Mouse (Mus musculus) splenic B cell, adult 2 months (primary cell): ENCODE data around the gene Cited1.
"Not testable (repeated sequence)": the region's sequence is repeated elsewhere in the genome, so short reads cannot be mapped to it uniquely, and the experiment has no call there.

Experiments used
- DNase-seq: peaks from one replicate; pipeline ENCODE4 v3.0.0-alpha.2; 2011; ENCODE audit warnings: low read depth, low spot score
- H3K27me3 ChIP-seq: 2 replicates; pipeline ENCODE4 v1.6.1; 2012; ENCODE audit warnings: mild to moderate bottlenecking, low read length, moderate library complexity, mixed read lengths; ENCODE audit not compliant: control insufficient read depth, poor library complexity, insufficient read depth, severe bottlenecking
- H3K36me3 ChIP-seq: 2 replicates; pipeline ENCODE4 v1.6.1; 2012; ENCODE audit warnings: mild to moderate bottlenecking, low read length, moderate library complexity, mixed read lengths; ENCODE audit not compliant: control insufficient read depth, poor library complexity, insufficient read depth, severe bottlenecking

The Cited1 gene

DNA sequence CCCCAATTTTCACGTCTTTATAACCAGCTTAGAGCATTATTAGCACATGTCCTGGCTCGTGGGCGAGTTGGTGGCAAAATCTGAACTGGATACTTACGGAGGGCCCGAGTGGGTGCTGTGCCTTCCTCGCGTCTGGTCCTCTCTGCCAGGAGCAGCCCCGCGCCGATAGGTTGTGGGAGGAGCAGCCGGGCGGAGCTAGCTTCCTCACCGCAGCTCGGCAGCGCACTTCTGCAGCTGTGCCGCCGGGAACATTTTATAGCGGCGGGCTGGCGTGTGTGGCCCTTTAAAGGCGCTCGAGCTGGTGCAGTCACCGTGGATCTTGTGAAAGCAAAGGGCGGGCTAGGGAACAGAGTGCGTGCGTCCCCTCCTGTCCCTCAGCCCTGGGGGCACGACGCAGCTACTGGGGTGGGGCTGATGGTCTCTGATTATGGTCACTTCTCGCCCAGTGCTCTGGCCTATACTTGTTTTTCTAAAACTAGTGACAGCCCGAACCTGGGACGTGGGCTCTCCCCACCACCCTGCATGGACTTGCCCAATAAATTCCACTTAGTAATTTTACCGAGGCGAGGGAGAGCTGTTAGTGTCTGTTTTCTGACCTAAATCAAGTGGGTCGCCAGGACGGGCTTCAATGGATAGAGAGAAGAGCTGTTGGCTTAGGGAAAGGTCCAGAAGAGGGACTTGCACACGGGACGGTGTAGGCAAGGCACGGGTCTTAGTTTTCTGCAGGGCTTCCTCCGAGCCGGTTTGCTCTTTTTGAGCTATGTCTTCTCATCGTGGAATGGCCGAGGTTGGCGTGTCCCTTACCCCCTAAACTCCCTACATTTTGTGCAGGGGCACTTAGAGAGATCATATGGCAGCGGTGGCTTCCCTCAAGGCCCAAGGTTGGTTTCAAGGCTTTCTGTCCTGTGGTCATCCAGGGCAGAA lies at the start of gene Cited1:
Gene Cited1, minus strand, starts transcription at position 245 of the 924 bp plus-strand sequence.
- H3K36me3 ChIP-seq: no peaks in the 10 kb centered on the region
- H3K27me3 ChIP-seq: no peaks in the 10 kb centered on the region
- DNase-seq: peak; percentile 49

DNA sequence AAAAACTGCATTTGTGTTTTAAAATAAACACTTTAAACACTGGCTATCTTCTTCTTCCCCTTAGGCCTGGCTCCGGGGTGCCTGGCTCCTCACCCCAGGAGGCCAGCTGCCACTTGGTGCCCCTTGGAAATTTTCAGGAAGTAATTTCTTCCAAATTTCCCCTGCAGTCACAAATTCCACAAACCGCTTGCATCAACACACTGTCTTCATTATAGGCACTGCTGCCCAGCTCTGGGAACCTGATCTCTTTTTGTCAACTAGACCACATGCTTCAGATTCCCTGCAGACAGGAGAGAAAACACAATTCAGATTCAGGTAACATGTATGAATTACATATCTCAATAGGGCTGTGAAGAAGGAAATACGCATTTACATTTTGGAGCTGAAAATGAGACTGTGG lies 32.9 kb upstream of the Cited1 start:
- H3K36me3 ChIP-seq: no peaks in the 10 kb centered on the region
- H3K27me3 ChIP-seq: no peaks in the 10 kb centered on the region
- no peak for DNase-seq

DNA sequence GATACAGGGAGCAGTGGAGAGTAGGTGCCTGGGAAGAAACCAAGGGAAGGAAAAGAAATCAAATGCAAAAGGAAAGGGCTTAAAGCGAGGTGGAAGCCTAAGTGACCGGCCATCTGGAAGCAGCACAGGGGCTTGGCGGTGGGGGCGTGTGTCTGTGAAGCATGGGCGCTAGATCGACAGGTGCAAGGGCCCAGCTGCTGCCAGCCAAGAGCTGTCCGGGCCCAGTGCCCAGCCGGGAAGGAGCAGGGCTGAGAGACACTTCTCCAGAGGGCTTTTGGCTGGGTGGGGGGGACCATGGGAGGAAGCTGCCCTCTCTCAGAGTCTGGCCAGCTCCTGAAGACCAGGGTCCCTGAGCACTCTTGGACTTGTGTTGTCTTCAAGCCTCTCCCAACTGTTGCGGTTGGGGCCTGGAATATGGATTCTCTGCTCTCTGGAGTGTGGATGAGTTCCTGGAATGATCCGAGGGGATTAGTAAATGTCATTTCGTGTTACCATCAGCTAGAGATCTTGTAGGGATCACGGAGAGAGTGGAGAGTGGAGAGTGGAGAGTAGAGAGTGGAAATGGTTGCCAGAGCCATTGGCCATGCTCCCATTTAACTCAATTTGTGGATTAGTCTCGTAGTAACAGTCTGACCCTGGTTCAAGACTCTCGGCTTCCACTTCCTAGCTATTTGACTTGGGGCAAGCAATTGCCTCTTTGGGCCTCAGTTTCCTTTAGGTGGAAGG lies 10.8 kb upstream of the Cited1 start:
- no peak for DNase-seq
- H3K36me3 ChIP-seq: no peaks in the 10 kb centered on the region
- H3K27me3 ChIP-seq: no peaks in the 10 kb centered on the region

DNA sequence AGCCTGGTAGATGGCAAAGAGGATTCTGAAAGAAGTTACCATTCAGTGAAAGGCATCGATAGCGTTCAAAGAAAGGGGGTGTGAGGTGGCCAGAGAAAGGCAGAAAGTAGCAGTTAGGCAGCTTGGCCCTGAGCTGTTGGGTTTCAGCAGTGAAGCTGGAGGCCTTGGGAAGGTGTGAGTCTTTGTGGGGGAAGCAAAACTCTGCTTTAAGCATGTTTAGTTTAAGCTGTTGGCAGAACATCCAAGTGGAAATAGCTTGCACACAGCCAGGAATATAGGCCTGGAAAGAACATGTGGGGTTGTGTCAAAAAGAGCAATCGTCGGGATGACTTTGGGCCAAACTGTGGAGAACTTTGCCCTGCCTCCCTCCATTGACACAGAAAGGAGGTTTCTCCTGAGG lies 7.8 kb upstream of the Cited1 start:
- H3K27me3 ChIP-seq: no peaks in the 10 kb centered on the region
- no peaks in the 10 kb centered on the region for H3K36me3 ChIP-seq
- DNase-seq: no peak

DNA sequence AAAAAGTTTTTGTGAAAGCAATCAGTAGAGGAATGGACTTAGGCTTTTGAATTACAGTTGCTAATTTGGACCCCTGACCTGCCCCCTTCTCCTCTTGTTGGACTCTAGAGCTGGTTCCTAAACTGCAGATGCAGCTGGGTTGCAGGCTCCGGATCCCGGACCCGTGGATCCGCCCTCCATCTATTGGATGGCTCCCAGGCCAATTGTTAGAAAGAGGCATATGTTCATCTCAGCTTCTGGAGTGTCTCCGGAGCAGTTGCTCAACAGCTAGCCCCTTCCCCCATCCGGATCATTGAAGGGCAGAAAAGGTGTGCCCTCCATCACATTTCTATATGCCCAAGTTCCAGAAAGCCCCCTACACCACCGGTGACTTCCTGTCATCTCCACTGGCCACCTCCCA lies 1.9 kb upstream of the Cited1 start:
- peak; percentile 2 for DNase-seq
- H3K36me3 ChIP-seq: no peaks in the 10 kb centered on the region
- H3K27me3 ChIP-seq: no peaks in the 10 kb centered on the region

DNA sequence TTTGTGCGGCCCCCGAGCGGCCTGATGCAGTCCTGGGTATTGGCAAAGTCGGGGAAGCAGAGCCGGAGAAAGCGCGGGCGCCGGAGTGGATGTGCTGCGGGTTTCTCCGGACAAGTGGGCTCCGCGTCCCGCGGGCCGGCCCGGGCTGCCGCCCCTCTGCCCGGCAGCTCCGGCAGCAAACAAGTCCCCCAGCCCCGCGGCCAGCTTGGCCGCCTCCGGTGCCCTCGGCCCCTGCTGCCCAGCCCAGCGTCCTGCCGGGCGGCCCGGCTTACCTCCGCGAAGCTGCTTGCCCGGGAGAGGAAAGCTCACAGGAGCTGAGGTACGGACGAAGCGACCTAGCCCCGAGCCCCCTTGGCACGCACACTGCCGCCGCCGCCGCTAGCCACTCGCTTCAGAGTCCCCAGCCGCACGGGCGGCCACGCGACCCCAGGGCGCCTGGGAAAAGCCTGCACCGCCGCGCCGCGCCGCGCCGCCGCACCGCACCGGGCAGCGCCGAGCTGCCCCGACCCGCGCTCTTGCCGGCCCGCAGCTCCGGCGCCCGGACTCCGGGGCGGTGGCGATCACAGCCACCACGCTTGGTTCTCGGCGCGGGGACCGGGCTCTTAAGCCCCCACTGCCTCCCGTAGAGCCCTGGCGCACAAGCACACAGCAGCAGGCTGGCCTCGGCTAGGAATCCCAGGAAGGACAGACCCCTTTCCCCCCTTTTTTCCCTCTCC lies 602 bp downstream of the Cited1 start:
- H3K36me3 ChIP-seq: no peaks in the 10 kb centered on the region
- peak; percentile 0 for DNase-seq
- no peaks in the 10 kb centered on the region for H3K27me3 ChIP-seq

DNA sequence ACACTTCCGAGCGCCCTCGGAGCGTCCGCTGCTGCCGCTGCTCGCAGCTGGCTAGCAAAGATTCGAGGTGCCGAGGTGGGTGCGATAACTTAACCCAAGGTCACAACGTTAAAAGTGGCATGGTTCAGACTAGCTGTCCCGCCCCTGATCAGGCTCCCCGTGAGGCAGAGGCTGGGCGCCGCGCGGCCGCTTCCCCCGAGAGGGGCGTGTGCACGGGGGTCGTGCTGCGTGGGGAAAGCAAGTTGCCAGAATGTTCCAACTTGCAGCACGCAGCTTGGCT lies 1.1 kb downstream of the Cited1 start:
- Histone ChIP-seq H3K27me3 (no peaks in the 10 kb centered on the region), H3K36me3 (no peaks in the 10 kb centered on the region)
- peak; percentile 24 for DNase-seq

DNA sequence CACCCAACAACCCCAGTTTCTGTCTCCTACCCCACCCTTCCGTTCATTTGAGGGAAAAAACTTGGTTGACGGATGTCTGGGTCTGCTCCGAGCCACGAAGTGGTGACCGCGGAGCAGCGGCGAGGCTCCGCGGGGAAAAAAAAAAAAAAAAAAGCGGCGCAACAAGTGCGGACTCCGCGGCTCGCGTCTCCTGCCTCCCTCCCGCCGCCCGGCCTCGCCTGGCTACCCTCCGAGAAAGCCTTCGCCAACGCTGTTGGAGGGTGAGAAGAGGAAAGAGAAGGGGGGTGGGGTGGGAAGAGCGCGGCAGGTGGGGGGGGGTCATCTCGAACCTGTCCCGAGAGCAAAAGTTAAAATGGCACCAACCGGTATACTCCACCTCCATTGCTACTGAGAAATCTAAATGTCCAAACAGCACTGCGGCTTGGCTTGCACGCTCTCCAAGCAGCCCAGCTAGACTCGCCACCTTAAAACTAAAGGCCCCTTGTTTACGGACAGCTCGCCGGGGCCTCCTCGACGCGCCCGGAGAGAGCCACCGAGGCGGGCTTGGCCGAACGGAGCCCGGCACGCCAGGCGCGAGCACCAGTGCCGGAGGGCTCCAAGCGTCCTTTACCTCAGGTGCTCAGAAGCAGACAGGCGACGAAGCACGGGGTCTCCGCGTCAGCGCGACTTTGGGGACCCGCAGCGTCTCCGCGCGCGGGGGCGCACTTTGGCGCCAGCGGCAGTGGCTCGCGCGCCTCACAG lies 1.7 kb downstream of the Cited1 start:
- DNase-seq: no peak
- Histone ChIP-seq H3K27me3 (no peaks in the 10 kb centered on the region), H3K36me3 (no peaks in the 10 kb centered on the region)

DNA sequence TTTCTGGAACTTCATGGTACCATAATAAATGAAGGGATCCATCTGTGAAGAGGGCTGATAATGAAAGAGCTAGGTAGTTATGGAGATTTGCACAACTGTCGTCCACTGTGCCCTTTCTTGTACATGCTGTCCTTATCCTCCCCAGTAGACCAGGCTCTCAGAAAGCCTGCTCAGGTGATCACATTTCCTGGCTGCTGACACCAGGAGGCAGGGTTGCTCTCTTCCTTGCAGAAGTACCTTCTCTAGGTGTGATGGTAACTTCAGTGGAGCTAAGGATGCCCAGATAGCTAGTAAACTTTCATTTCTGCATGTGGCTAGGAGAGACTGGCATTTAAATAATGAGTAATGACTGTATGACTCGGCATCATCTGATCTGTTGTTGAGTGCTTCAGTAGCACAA lies 7.6 kb downstream of the Cited1 start:
- Histone ChIP-seq H3K27me3 (no peaks in the 10 kb centered on the region), H3K36me3 (no peaks in the 10 kb centered on the region)
- DNase-seq: peak; percentile 4

DNA sequence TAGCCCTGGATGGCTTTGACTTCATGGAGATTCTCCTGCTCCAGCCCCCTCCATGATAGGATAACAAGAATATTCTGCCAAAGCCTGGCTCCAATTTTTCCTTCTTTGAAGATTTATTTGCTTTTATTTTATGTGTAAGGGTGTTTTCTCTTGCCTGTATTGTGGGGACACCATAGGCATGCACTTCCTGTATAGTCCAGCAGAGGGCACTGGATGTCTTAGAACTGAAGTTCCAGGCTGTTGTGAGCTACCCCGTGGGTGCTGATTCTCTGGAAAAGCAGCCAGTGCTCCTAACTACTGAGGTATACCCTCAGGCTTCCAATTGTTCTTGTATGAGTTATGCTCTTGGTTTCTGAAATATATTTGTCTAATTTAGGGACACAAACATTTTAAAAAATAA lies 32.9 kb downstream of the Cited1 start:
- no peaks in the 10 kb centered on the region for H3K36me3 ChIP-seq
- peak; percentile 70 for DNase-seq
- H3K27me3 ChIP-seq: no peaks in the 10 kb centered on the region

DNA sequence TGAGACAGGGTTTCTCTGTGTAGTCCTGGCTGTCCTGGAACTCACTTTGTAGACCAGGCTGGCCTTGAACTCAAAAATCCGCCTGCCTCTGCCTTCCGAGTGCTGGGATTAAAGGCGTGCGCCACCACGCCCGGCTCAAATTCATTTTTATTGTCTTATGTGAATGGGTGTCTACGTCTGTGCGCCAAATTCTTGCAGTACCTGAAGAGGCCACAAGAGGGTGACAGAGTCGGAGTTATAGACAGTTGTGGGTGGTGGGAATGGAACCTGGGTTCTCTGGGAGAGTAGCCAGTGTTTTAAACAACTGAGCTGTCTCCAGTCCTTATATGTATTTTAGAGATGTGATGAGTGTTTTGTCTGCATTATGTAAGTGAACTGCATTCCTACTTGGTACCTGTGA lies 36.6 kb downstream of the Cited1 start:
- H3K27me3 ChIP-seq, H3K36me3 ChIP-seq: not testable (repeated sequence)
- DNase-seq: peak; percentile 61
